Mouse (Mus musculus) hematopoietic stem cell, adult 5-6 weeks (primary cell): ENCODE results near the gene Glyctk. TPM values are rescaled to one million over a fixed set of nuclear protein-coding genes. Genes with fewer than 3 reads are reported as not detected.

Source experiments
- ATAC-seq, 2 experiments: fragments of 125-278 bp in 1 of 2; replicated peaks in 1 of 2; 2 replicates each; pipeline ENCODE4 v1.8.0; 2016 to 2017; ENCODE audit warnings: inconsistent platforms in 2 of 2, mild to moderate bottlenecking in 2 of 2, moderate number of reproducible peaks in 2 of 2, low read depth in 1 of 2, moderate TSS enrichment in 1 of 2; ENCODE audit not compliant: low FRiP score in 2 of 2, poor library complexity in 2 of 2, severe bottlenecking in 2 of 2, insufficient read depth in 1 of 2, low TSS enrichment in 1 of 2
- total RNA-seq: library from RNA; stranded (forward); fragments of 172-1452, 232-1000 nt; gene quantifications from 2 replicates; pipeline ENCODE4 v1.2.3, GENCODE M21; 2017

Gene Glyctk
- total RNA-seq, result 2.8 and 2.9 TPM in 2 replicates

GRCm38 (mm10) chr9:106158037-106158491 lies at the start of gene Glyctk:
Gene Glyctk, minus strand, starts transcription at chr9:106158138.
- ATAC-seq, result no peak

- ATAC-seq, result no peak
These were observed 48.6 kb upstream of the Glyctk start for GRCm38 (mm10) chr9:106206515-106206914.

- ATAC-seq, result no peak
These were observed 47.9 kb upstream of the Glyctk start for GRCm38 (mm10) chr9:106205713-106206290.

- peak; percentile 13 to 20; a peak in 1 of 4 replicates for ATAC-seq
These were observed 46.3 kb upstream of the Glyctk start for GRCm38 (mm10) chr9:106203990-106204851.

GRCm38 (mm10) chr9:106202819-106203636 lies 45.1 kb upstream of the Glyctk start, which contains the start of gene Twf2:
Gene Twf2, plus strand, starts transcription at chr9:106203108.
- peak; percentile 70 to 76 for ATAC-seq

GRCm38 (mm10) chr9:106201895-106202294 lies 44.0 kb upstream of the Glyctk start:
- ATAC-seq, result no peak

GRCm38 (mm10) chr9:106199535-106200272 lies 41.8 kb upstream of the Glyctk start, which contains the start of gene Ppm1m:
Gene Ppm1m, minus strand, starts transcription at chr9:106199746.
- ATAC-seq, result no peak; a peak in 1 of 4 replicates

- ATAC-seq, result peak in 1 of 2 experiments; percentile 36; a peak in 3 of 4 replicates
These were observed 41.1 kb upstream of the Glyctk start for GRCm38 (mm10) chr9:106198962-106199458.

- no peak for ATAC-seq
These were observed 39.8 kb upstream of the Glyctk start for GRCm38 (mm10) chr9:106197732-106198131.

GRCm38 (mm10) chr9:106197081-106197713 lies 39.3 kb upstream of the Glyctk start:
- no peak; a peak in 1 of 4 replicates for ATAC-seq

GRCm38 (mm10) chr9:106195693-106196092 lies 37.8 kb upstream of the Glyctk start:
- no peak for ATAC-seq

- ATAC-seq, result no peak
These were observed 36.2 kb upstream of the Glyctk start for GRCm38 (mm10) chr9:106193930-106194807.

- ATAC-seq, result peak; percentile 93 to 97
These were observed 35.1 kb upstream of the Glyctk start for GRCm38 (mm10) chr9:106192998-106193397.

GRCm38 (mm10) chr9:106192024-106192423 lies 34.1 kb upstream of the Glyctk start:
- ATAC-seq, result no peak

- ATAC-seq, result no peak
These were observed 33.4 kb upstream of the Glyctk start for GRCm38 (mm10) chr9:106191355-106191754.
